ENCODE assay signal across 18 mouse cellular contexts in the genomic region with DNA sequence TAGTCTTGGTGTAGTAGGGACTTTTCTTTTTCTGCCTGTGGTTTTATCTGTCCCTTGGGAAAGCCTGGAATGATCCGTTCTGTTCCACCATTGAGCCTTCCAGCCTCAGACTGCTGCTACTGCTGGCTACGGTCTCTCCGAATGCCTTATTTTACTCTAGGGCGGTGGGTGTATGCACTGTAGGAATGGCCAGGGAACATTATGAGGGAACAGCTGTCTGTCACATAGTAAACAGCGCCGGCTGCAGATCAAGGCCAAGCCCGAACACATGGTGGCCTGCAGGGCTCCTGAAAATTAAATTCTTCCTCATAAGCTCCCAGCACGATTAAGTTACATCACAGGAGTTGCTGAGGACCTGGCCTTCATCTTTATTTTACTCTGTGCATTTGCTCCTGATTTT. TPM values are rescaled to one million over a fixed set of nuclear protein-coding genes. Genes with fewer than 3 reads are reported as not detected.
DNase-seq lines count a peak whose midpoint lies in the region; ATAC-seq and TF ChIP-seq lines count a peak whose summit lies in the region.
"Had no signal": no experiment of that assay in that cellular context is flagged by ENCODE, and none has a peak within 500 bp of the region (broad histone marks: within the 10 kb centered on the region; RNA-seq: fewer than 3 reads in every experiment).

No protein-coding gene starts in this region.

- no peak overlapping the region for H3K9ac ChIP-seq in embryonic facial prominence, embryonic 11.5 days (replicated peaks; ENCODE audit: low read length)
- no peak overlapping the region for H3K9ac ChIP-seq in midbrain, embryonic 13.5 days (replicated peaks)
- H3K9ac ChIP-seq: hindbrain, embryonic 14.5 days had no signal

- no peaks in the 10 kb centered on the region for H3K36me3 ChIP-seq in embryonic facial prominence, embryonic 11.5 days (replicated peaks; ENCODE audit: control insufficient read depth, insufficient read depth, low read depth, low read length)
- no peaks in the 10 kb centered on the region for H3K36me3 ChIP-seq in embryonic facial prominence, embryonic 10.5 days (replicated peaks)
- H3K36me3 ChIP-seq in midbrain, embryonic 13.5 days, result no peaks in the 10 kb centered on the region
- H3K36me3 ChIP-seq in midbrain, embryonic 10.5 days, result no peaks in the 10 kb centered on the region
- no peaks in the 10 kb centered on the region for H3K36me3 ChIP-seq in myocyte (ENCODE audit: control insufficient read depth, insufficient read depth)
- H3K36me3 ChIP-seq: G1E had no signal

- 66% methylated on average over 8 of the region's 8 CpGs for WGBS in embryonic facial prominence, embryonic 11.5 days
- 80% methylated on average over 8 of the region's 8 CpGs for WGBS in embryonic facial prominence, embryonic 10.5 days
- WGBS in midbrain, embryonic 13.5 days, result 76% methylated on average over 8 of the region's 8 CpGs
- 85% methylated on average over 8 of the region's 8 CpGs for WGBS in midbrain, embryonic 10.5 days

- no peak overlapping the region for H3ac ChIP-seq in myocyte (ENCODE audit: control insufficient read depth, insufficient read length)

- no peaks in the 10 kb centered on the region for H3K27me3 ChIP-seq in embryonic facial prominence, embryonic 11.5 days (ENCODE audit: control insufficient read depth, insufficient read depth, low read length)
- no peaks in the 10 kb centered on the region for H3K27me3 ChIP-seq in embryonic facial prominence, embryonic 10.5 days (replicated peaks; ENCODE audit: low read depth, poor library complexity, severe bottlenecking)
- no peaks in the 10 kb centered on the region for H3K27me3 ChIP-seq in midbrain, embryonic 13.5 days
- no peaks in the 10 kb centered on the region for H3K27me3 ChIP-seq in midbrain, embryonic 10.5 days (ENCODE audit: low read depth, poor library complexity, severe bottlenecking)
- H3K27me3 ChIP-seq in myocyte (ENCODE audit: control insufficient read depth, insufficient read depth, insufficient read length), result no peaks in the 10 kb centered on the region

- no peaks in the 10 kb centered on the region for H3K79me2 ChIP-seq in myocyte (ENCODE audit: control insufficient read depth, insufficient read depth)

- H3K27ac ChIP-seq in embryonic facial prominence, embryonic 11.5 days (replicated peaks; ENCODE audit: low read depth, low read length), result no peak overlapping the region
- no peak overlapping the region for H3K27ac ChIP-seq in embryonic facial prominence, embryonic 10.5 days (replicated peaks)
- H3K27ac ChIP-seq in midbrain, embryonic 13.5 days, result 0 out of 2 replicates have a peak overlapping the region, but pooled peaks have one; percentile 14
- no peak overlapping the region for H3K27ac ChIP-seq in midbrain, embryonic 10.5 days (replicated peaks)
- H3K27ac ChIP-seq: hindbrain, embryonic 14.5 days had no signal

- H3K9me3 ChIP-seq in embryonic facial prominence, embryonic 11.5 days (replicated peaks; ENCODE audit: control insufficient read depth, low read length), result no peaks in the 10 kb centered on the region
- H3K9me3 ChIP-seq in embryonic facial prominence, embryonic 10.5 days, result no peaks in the 10 kb centered on the region
- no peaks in the 10 kb centered on the region for H3K9me3 ChIP-seq in midbrain, embryonic 13.5 days
- no peaks in the 10 kb centered on the region for H3K9me3 ChIP-seq in midbrain, embryonic 10.5 days (replicated peaks)

- no peak overlapping the region for H3K4me3 ChIP-seq in embryonic facial prominence, embryonic 11.5 days (ENCODE audit: low read depth, low read length)
- no peak overlapping the region for H3K4me3 ChIP-seq in embryonic facial prominence, embryonic 10.5 days
- no peak overlapping the region for H3K4me3 ChIP-seq in midbrain, embryonic 13.5 days (replicated peaks)
- no peak overlapping the region for H3K4me3 ChIP-seq in midbrain, embryonic 10.5 days
- H3K4me3 ChIP-seq in myocyte, result no peak overlapping the region
- H3K4me3 ChIP-seq: erythroblast, embryonic 14.5 days had no signal

- ATAC-seq in embryonic facial prominence, embryonic 11.5 days (replicated peaks; ENCODE audit: insufficient number of reproducible peaks, low FRiP score, low TSS enrichment, low read depth), result no peak
- no peak for ATAC-seq in midbrain, embryonic 13.5 days
- ATAC-seq: intestine, embryonic 16.5 days had no signal

- peak; percentile 38 for DNase-seq in embryonic facial prominence, embryonic 11.5 days (ENCODE audit: low spot score)
- DNase-seq in embryonic facial prominence, embryonic 10.5 days (ENCODE audit: low spot score), result no peak
- no peak for DNase-seq in midbrain, embryonic 10.5 days (ENCODE audit: low spot score)
- DNase-seq in forelimb bud, embryonic 11.5 days (ENCODE audit: low read depth, low spot score), result peak; percentile 64
- DNase-seq in right cerebral cortex, postnatal 25 days, result no peak
- DNase-seq: adrenal gland, postnatal 14 days; gastrocnemius, postnatal 36 days; lung, adult 2 months; lung, postnatal 4 days; spleen, adult 18-20 months; thymus, postnatal 36 days had no signal

- no peak overlapping the region for H3K4me2 ChIP-seq in embryonic facial prominence, embryonic 11.5 days (ENCODE audit: low read depth, low read length)
- no peak overlapping the region for H3K4me2 ChIP-seq in midbrain, embryonic 13.5 days (replicated peaks)
- H3K4me2 ChIP-seq in myocyte (ENCODE audit: low read depth), result no peak overlapping the region
- H3K4me2 ChIP-seq: hindbrain, embryonic 14.5 days; liver, embryonic 11.5 days had no signal

- no peaks in the 10 kb centered on the region for H3K4me1 ChIP-seq in embryonic facial prominence, embryonic 11.5 days (ENCODE audit: control insufficient read depth, insufficient read depth, low read length)
- H3K4me1 ChIP-seq in embryonic facial prominence, embryonic 10.5 days, result peaks cover 5% of the 10 kb centered on the region; the same call in 1 of the 2 replicates
- H3K4me1 ChIP-seq in midbrain, embryonic 13.5 days (replicated peaks), result peaks cover 10% of the 10 kb centered on the region; the same call in 1 of the 2 replicates
- H3K4me1 ChIP-seq in midbrain, embryonic 10.5 days, result no peaks in the 10 kb centered on the region

- TF ChIP-seq POLR2A in myocyte (IDR thresholded peaks at IDR 0.05; ENCODE audit: insufficient read length, low read depth), result no peak

TF ChIP-seq in myocyte, 11 proteins besides CTCF, POLR2A, EP300 and RAD21:
- TF ChIP-seq SRF (IDR thresholded peaks at IDR 0.05; ENCODE audit: control insufficient read depth, insufficient read length, low read depth), result no peak
- TF ChIP-seq USF1 (IDR thresholded peaks at IDR 0.05; ENCODE audit: low read depth), result no peak
- no peak for TF ChIP-seq MAX (IDR thresholded peaks at IDR 0.05; ENCODE audit: low read depth)
- TF ChIP-seq E2F4 (IDR thresholded peaks at IDR 0.05; ENCODE audit: insufficient read depth), result no peak
- TF ChIP-seq MYOD1 (IDR thresholded peaks at IDR 0.05; ENCODE audit: control insufficient read depth in 1 of 3, insufficient read length in 2 of 3, low read depth in 2 of 3), result peak in 2 of 3 experiments; percentile 53 to 74
- peak; percentile 49 for TF ChIP-seq TCF12 (IDR thresholded peaks at IDR 0.05; ENCODE audit: insufficient read depth, poor library complexity, severe bottlenecking)
- TF ChIP-seq TCF3 (IDR thresholded peaks at IDR 0.05; ENCODE audit: insufficient read length, low read depth), result no peak
- peak in 2 of 3 experiments; percentile 23 to 84 for TF ChIP-seq MYOG (IDR thresholded peaks at IDR 0.05; ENCODE audit: control insufficient read depth in 1 of 3, insufficient read depth in 1 of 3, insufficient read length in 2 of 3, low read depth in 2 of 3)
- no peak for TF ChIP-seq REST (IDR thresholded peaks at IDR 0.05; ENCODE audit: insufficient read depth, insufficient read length)
- TF ChIP-seq CEBPB (IDR thresholded peaks at IDR 0.05; ENCODE audit: insufficient read depth, poor library complexity, severe bottlenecking), result no peak
- TF ChIP-seq POLR2AphosphoS2 (IDR thresholded peaks at IDR 0.05; ENCODE audit: insufficient read length, low read depth), result no peak

RNA-seq across cellular contexts. Expression of gene Col25a1, which starts 3.5 kb away (rescaled TPM):
- 11.0 and 11.1 TPM in 2 replicates for polyA plus RNA-seq in embryonic facial prominence, embryonic 11.5 days (2014; fragmentation: Nextera tagmentation; extraction: Ambion mirVana)
- 6.9 and 9.1 TPM in 2 replicates for polyA plus RNA-seq in embryonic facial prominence, embryonic 10.5 days (2016; fragmentation: Nextera tagmentation; extraction: Ambion mirVana)
- 9.4 and 11.2 TPM in 2 replicates for polyA plus RNA-seq in midbrain, embryonic 13.5 days (2015; fragmentation: Nextera tagmentation; extraction: Ambion mirVana)
- 1.5 and 2.4 TPM in 2 replicates for polyA plus RNA-seq in midbrain, embryonic 10.5 days (2016; fragmentation: Nextera tagmentation; extraction: Ambion mirVana)
- 2.8 TPM for polyA plus RNA-seq in myocyte (2012; fragmentation: generic; extraction: Trizol)
- polyA plus RNA-seq: G1E had no signal

Comparison
In these comparisons a context has a peak if more than half of its experiments do, and no peak if none do; other contexts are left out.
1. DNase-seq: peak in embryonic facial prominence, embryonic 11.5 days (single experiment) and forelimb bud, embryonic 11.5 days (single experiment); none in embryonic facial prominence, embryonic 10.5 days (single experiment), midbrain, embryonic 10.5 days (single experiment) and right cerebral cortex, postnatal 25 days (single experiment).